Mouse (Mus musculus) hindbrain, embryonic 16.5 days (tissue): Measurements from ENCODE around the gene Zcchc24. TPM values are rescaled to one million over a fixed set of nuclear protein-coding genes. Genes with fewer than 3 reads are reported as not detected.

Experiments used
- ATAC-seq: fragments of 200-750 bp; cut with Nextera tagmentation; 2 replicates; pipeline ENCODE4 v1.8.0; 2017; ENCODE audit warnings: moderate TSS enrichment, moderate library complexity
- H3K27ac ChIP-seq: fragments of 300-500 bp; sonication (generic); 2 replicates; pipeline ENCODE4 v1.5.1; 2014; ENCODE audit warnings: low read depth, mild to moderate bottlenecking, control low read depth, low read length, moderate library complexity
- H3K27me3 ChIP-seq: fragments of 300-500 bp; sonication (generic); replicated peaks from 2 replicates; pipeline ENCODE4 v1.6.1; 2014; ENCODE audit warnings: low read length; ENCODE audit not compliant: control insufficient read depth, insufficient read depth
- H3K36me3 ChIP-seq: fragments of 300-500 bp; sonication (generic); 2 replicates; pipeline ENCODE4 v1.6.1; 2014; ENCODE audit warnings: mild to moderate bottlenecking, low read length, moderate library complexity, mixed read lengths; ENCODE audit not compliant: control insufficient read depth, insufficient read depth
- H3K4me1 ChIP-seq: fragments of 300-500 bp; sonication (generic); 2 replicates; pipeline ENCODE4 v1.6.1; 2014; ENCODE audit warnings: low read depth, low read length; ENCODE audit not compliant: control insufficient read depth, insufficient read depth
- H3K4me2 ChIP-seq: fragments of 300-500 bp; sonication (generic); 2 replicates; pipeline ENCODE4 v1.6.1; 2014; ENCODE audit warnings: mild to moderate bottlenecking, low read length, control low read depth, moderate library complexity
- H3K4me3 ChIP-seq: fragments of 300-500 bp; sonication (generic); 2 replicates; pipeline ENCODE4 v1.5.1; 2014; ENCODE audit warnings: mild to moderate bottlenecking, low read length, control low read depth, moderate library complexity
- H3K9ac ChIP-seq: fragments of 300-500 bp; sonication (generic); 2 replicates; pipeline ENCODE4 v1.6.1; 2014; ENCODE audit warnings: low read depth, mild to moderate bottlenecking, control low read depth, low read length, moderate library complexity
- H3K9me3 ChIP-seq: fragments of 300-500 bp; sonication (generic); 2 replicates; pipeline ENCODE4 v1.6.1; 2014; ENCODE audit warnings: mild to moderate bottlenecking, low read length, moderate library complexity; ENCODE audit not compliant: control insufficient read depth
- WGBS: fragments of 180-500 bp; shearing (Covaris S2); extraction: QIAGEN DNeasy Blood & Tissue Kit; methylation state at CpG from one replicate; pipeline ENCODE4 v1.1.7; 2014; 5-methylcytosine and 5-hydroxymethylcytosine counted together
- polyA plus RNA-seq: library from polyadenylated mRNA; unstranded; fragments of >200 nt; fragmentation: Nextera tagmentation; extraction: Ambion mirVana; gene quantifications from 2 replicates; pipeline ENCODE4 v1.2.1, GENCODE M21; 2015

Gene Zcchc24
- polyA plus RNA-seq, 1 experiment from 2014 or later, result 10.1 TPM

DNA sequence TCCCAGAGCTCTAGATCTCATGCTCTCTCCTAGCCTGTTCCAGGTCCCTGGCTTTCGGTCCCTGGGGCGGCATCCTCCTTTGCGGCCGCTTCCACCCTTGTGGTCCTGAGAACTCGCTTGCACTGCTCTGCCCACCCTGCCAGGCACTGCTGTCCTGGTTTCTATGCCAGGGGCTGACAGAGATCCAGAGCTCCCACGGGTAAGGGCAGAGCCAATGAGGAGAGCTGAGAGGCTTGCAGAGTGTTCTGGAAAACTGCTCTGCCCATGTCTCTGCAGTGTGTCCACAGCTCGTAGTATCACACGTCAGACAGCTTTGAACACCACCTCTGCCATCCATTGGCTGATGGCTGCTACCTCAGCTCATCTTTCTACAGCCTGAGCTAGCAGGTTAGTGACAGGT, 51.1 kb downstream of the Zcchc24 start:
- Histone ChIP-seq H3K27ac (no peak overlapping the region), H3K9ac (no peak overlapping the region), H3K4me3 (no peak overlapping the region), H3K27me3 (no peaks in the 10 kb centered on the region), H3K9me3 (no peaks in the 10 kb centered on the region), H3K4me1 (no peaks in the 10 kb centered on the region; the same call in 1 of the 2 replicates), H3K36me3 (no peaks in the 10 kb centered on the region), H3K4me2 (no peak overlapping the region)
- WGBS, result 77% methylated on average over 8 of the region's 8 CpGs
- ATAC-seq, result no peak

DNA sequence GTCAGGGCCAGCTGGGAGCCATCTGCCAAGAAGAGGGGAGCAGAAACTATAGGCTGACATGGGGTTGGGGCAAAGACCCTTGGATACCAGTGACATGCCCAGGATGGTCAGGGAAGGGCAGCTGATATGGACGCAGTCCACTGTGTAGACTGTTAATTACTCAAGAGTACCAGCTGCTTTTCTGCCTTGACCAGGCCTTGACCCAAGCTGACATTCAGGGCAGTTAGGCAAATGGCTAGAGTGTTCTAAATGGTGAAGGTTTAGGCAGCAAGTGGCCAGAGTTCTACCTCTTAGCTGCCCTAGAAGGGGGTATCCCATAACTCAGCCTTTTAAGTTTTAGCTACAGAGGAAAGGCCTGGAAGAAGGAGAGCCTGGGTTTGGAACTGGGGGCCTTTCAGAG, 52.3 kb downstream of the Zcchc24 start:
- ATAC-seq, result no peak
- WGBS, result 72% methylated on average over 1 of the region's 1 CpGs
- no peak overlapping the region for H3K27ac ChIP-seq
- no peaks in the 10 kb centered on the region for H3K27me3 ChIP-seq
- no peak overlapping the region for H3K4me2 ChIP-seq
- H3K4me1 ChIP-seq, result no peaks in the 10 kb centered on the region; the same call in 1 of the 2 replicates
- H3K9me3 ChIP-seq, result no peaks in the 10 kb centered on the region
- H3K36me3 ChIP-seq, result no peaks in the 10 kb centered on the region
- H3K9ac ChIP-seq, result no peak overlapping the region
- no peak overlapping the region for H3K4me3 ChIP-seq

DNA sequence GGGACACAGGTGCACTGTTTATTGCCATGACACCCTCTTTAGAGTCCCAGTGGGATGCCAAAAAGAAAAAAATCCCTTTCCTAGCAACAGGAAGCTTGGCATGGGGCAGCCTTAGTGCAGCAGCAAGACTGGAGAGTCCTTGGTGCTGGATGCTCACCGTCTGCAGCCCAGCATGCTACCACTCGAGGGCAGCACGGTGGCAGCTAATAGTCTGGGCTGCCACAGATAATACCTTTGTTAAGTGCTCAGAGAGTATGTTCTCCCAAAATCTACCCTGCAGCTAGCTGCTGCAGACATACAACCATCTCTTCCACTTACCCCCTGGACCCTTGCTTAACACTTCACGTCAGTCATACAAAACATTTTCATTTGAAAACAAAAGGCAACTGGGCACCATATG, 55.4 kb downstream of the Zcchc24 start:
- ATAC-seq, result 0 out of 2 replicates have a peak, but pooled peaks have one; percentile 48

DNA sequence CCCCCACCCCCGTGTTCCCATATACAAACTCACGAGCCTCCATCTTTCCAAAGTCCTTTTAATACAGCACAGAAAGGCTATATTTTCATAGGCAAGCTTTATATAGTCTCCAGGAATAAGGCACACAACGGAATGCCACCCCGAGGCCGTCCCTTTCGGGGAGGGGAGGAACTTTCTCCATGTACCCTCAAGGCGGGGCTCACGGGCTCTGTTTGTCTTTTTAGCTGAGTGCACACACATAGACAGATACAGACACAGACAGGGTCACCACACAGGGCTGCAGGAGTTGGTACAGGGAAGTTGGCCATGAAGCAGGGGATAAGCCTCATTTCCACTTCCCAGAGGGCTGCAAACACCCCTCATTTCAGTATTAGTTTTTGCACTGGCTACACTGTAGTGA, 57.2 kb downstream of the Zcchc24 start:
- Histone ChIP-seq H3K27me3 (no peaks in the 10 kb centered on the region), H3K27ac (no peak overlapping the region), H3K4me2 (no peak overlapping the region), H3K4me1 (peaks cover 3% of the 10 kb centered on the region; the same call in 1 of the 2 replicates), H3K9me3 (no peaks in the 10 kb centered on the region), H3K36me3 (no peaks in the 10 kb centered on the region), H3K4me3 (no peak overlapping the region), H3K9ac (no peak overlapping the region)
- no peak for ATAC-seq
- WGBS, result 67% methylated on average over 8 of the region's 8 CpGs

More for the DNA sequence above, 55.4 kb downstream of the Zcchc24 start:
- no peak overlapping the region for H3K27ac ChIP-seq
- H3K4me2 ChIP-seq, result no peak overlapping the region
- H3K9ac ChIP-seq, result no peak overlapping the region
- H3K36me3 ChIP-seq, result no peaks in the 10 kb centered on the region
- H3K27me3 ChIP-seq, result no peaks in the 10 kb centered on the region
- no peaks in the 10 kb centered on the region for H3K9me3 ChIP-seq
- no peak overlapping the region for H3K4me3 ChIP-seq
- 24% methylated on average over 4 of the region's 4 CpGs for WGBS
- peaks cover 3% of the 10 kb centered on the region; the same call in 1 of the 2 replicates for H3K4me1 ChIP-seq

DNA sequence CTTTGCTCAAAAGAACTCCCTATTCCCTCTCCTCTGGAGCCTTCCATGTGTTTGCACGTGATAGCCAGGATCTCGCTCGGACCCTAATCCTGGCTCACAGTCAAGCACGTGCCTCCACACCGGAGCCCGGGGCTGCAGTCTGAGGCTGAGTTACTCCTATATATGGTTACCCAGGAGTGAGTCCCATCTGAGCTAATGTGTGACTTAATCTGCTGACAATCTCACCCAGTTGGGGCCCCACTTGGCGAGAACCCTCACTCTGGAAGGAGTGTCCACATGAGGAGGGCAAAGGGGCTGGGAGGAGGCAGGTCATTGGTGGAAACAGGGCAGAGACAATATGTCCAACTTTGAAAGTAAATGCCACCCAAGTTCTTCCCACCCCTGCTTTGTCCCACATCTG, 57.7 kb downstream of the Zcchc24 start:
- no peak for ATAC-seq
- no peaks in the 10 kb centered on the region for H3K9me3 ChIP-seq
- peaks cover 3% of the 10 kb centered on the region; the same call in 1 of the 2 replicates for H3K4me1 ChIP-seq
- no peak overlapping the region for H3K27ac ChIP-seq
- H3K4me2 ChIP-seq, result no peak overlapping the region
- H3K27me3 ChIP-seq, result no peaks in the 10 kb centered on the region
- no peak overlapping the region for H3K9ac ChIP-seq
- H3K36me3 ChIP-seq, result no peaks in the 10 kb centered on the region
- H3K4me3 ChIP-seq, result no peak overlapping the region
- WGBS, result 56% methylated on average over 7 of the region's 7 CpGs

DNA sequence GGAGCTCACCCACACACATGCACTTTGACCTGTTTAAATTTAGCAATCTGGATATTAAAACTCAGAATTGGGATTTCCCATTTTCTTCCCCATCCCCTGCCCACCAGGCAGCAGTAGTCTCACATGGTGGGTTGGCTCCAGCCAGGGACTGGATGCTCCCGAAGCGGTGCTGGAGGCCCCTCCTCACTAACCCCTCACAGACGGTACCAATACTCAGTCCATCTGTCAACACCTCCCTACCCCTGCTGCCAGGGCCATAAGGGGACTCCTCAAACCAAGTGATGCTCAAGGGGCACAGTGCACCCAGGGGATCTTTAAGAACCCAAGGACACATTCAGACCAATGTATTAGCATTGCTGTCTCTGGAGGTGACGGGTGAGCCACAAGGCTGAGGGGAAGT, 58.2 kb downstream of the Zcchc24 start:
- H3K9ac ChIP-seq, result no peak overlapping the region
- peaks cover 3% of the 10 kb centered on the region; the same call in 1 of the 2 replicates for H3K4me1 ChIP-seq
- WGBS, result 61% methylated on average over 4 of the region's 4 CpGs
- H3K4me2 ChIP-seq, result no peak overlapping the region
- no peaks in the 10 kb centered on the region for H3K9me3 ChIP-seq
- ATAC-seq, result no peak
- H3K4me3 ChIP-seq, result no peak overlapping the region
- no peaks in the 10 kb centered on the region for H3K36me3 ChIP-seq
- no peak overlapping the region for H3K27ac ChIP-seq
- no peaks in the 10 kb centered on the region for H3K27me3 ChIP-seq

DNA sequence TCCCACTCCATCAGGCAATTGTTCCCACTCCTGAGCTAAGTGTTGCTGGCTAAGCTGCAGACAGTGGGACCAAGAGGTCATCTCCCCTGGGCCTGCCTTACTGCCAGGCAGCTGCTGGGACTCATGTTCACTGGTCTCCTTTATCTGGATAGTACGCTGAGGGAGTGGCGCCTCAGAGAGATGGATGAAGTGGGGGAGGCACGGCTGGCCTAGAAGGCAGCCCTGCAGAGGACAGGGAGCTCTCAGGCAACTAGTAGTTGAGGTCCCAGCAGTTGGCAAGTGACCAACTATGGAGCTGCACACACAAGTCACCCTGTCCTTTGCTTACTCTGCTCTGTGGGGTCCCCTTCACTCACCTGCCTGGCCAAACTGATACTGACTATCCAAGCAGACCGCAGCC, 58.8 kb downstream of the Zcchc24 start:
- no peak for ATAC-seq
- H3K9ac ChIP-seq, result no peak overlapping the region
- H3K9me3 ChIP-seq, result no peaks in the 10 kb centered on the region
- H3K4me3 ChIP-seq, result no peak overlapping the region
- H3K27ac ChIP-seq, result no peak overlapping the region
- H3K27me3 ChIP-seq, result no peaks in the 10 kb centered on the region
- H3K4me1 ChIP-seq, result peaks cover 3% of the 10 kb centered on the region; the same call in 1 of the 2 replicates
- H3K4me2 ChIP-seq, result no peak overlapping the region
- 64% methylated on average over 4 of the region's 4 CpGs for WGBS
- H3K36me3 ChIP-seq, result no peaks in the 10 kb centered on the region

DNA sequence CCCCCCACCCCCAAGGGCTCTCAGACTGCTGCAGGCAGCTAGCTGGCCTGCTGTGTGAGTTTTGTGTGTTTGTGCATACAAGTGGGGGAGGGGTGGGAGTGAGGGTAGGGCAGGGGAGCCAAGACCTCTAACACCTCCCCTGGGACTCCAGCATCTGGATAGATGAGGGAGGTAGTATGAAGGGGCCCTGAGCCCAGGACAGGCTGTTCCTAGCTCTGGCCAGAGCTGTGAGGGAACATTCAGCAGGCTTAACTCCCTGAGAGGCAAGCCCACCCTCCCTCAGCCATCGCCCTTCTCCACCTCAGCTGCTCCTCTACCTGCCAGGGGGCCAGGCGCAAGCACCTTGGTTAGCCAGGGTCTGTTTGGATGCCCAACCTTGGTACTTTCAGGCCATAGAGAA, 59.9 kb downstream of the Zcchc24 start:
- Histone ChIP-seq H3K4me1 (peaks cover 3% of the 10 kb centered on the region; the same call in 1 of the 2 replicates), H3K9me3 (no peaks in the 10 kb centered on the region), H3K4me2 (no peak overlapping the region), H3K4me3 (no peak overlapping the region), H3K36me3 (no peaks in the 10 kb centered on the region), H3K27ac (no peak overlapping the region), H3K27me3 (no peaks in the 10 kb centered on the region), H3K9ac (no peak overlapping the region; the same call in 1 of the 2 replicates)
- 86% methylated on average over 2 of the region's 2 CpGs for WGBS
- ATAC-seq, result peak; percentile 26; the same call in 1 of the 2 replicates

DNA sequence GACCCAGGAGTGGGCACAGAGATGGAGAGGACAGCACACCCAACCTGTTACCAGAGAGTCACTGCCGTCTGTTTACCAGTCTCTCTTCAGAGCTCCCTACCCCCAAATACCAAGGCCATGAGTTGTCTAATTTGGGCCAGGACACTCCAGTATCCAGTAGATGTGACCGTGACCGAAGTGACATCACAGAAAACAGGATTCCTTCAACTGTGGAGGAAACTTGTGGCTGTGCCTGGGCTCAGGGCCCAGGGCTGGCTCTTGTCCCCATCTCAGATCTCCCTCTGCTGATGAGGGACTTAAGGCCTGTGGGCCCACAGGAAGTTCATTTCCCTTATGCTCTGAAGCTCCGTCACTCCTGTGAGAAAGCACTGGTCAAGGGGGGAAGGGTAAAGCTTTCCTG, 60.4 kb downstream of the Zcchc24 start:
- Histone ChIP-seq H3K4me1 (peaks cover 3% of the 10 kb centered on the region; the same call in 1 of the 2 replicates), H3K9ac (no peak overlapping the region), H3K4me3 (no peak overlapping the region), H3K36me3 (no peaks in the 10 kb centered on the region), H3K4me2 (no peak overlapping the region), H3K27ac (no peak overlapping the region), H3K27me3 (no peaks in the 10 kb centered on the region), H3K9me3 (no peaks in the 10 kb centered on the region)
- WGBS, result 67% methylated on average over 4 of the region's 4 CpGs
- ATAC-seq, result no peak; the same call in 1 of the 2 replicates
